Mouse (Mus musculus): ENCODE results near the gene Elmo1.

Elmo1 gene

GRCm38 (mm10) chr13:20121385-20122043, 31.1 kb downstream of the Elmo1 start:
- in situ Hi-C loops (cut with MboI, MseI), result no loop called here

GRCm38 (mm10) chr13:20123975-20124374, 33.6 kb downstream of the Elmo1 start:
- in situ Hi-C loops (cut with MboI, MseI), result no loop called here

- in situ Hi-C loops (cut with MboI, MseI), result no loop called here
Observed at GRCm38 (mm10) chr13:20124965-20125364, 34.6 kb downstream of the Elmo1 start.

- in situ Hi-C loops (cut with MboI, MseI), result no loop called here
Observed at GRCm38 (mm10) chr13:20125845-20126244, 35.4 kb downstream of the Elmo1 start.

GRCm38 (mm10) chr13:20127553-20127952, 37.2 kb downstream of the Elmo1 start:
- in situ Hi-C loops (cut with MboI, MseI), result no loop called here

GRCm38 (mm10) chr13:20128097-20128496, 37.7 kb downstream of the Elmo1 start:
- in situ Hi-C loops (cut with MboI, MseI), result no loop called here

- in situ Hi-C loops (cut with MboI, MseI), result no loop called here
Observed at GRCm38 (mm10) chr13:20130731-20131130, 40.3 kb downstream of the Elmo1 start.

GRCm38 (mm10) chr13:20131322-20131997, 41.1 kb downstream of the Elmo1 start:
- in situ Hi-C loops (cut with MboI, MseI), result no loop called here

GRCm38 (mm10) chr13:20131998-20132371, 41.6 kb downstream of the Elmo1 start:
- in situ Hi-C loops (cut with MboI, MseI), result no loop called here

- in situ Hi-C loops (cut with MboI, MseI), result no loop called here
Observed at GRCm38 (mm10) chr13:20133602-20134394, 43.4 kb downstream of the Elmo1 start.

- in situ Hi-C loops (cut with MboI, MseI), result no loop called here
Observed at GRCm38 (mm10) chr13:20134395-20135225, 44.2 kb downstream of the Elmo1 start.

GRCm38 (mm10) chr13:20136753-20137152, 46.4 kb downstream of the Elmo1 start:
- in situ Hi-C loops (cut with MboI, MseI), result no loop called here

- in situ Hi-C loops (cut with MboI, MseI), result no loop called here
Observed at GRCm38 (mm10) chr13:20138466-20138865, 48.1 kb downstream of the Elmo1 start.

- in situ Hi-C loops (cut with MboI, MseI), result no loop called here
Observed at GRCm38 (mm10) chr13:20139060-20139459, 48.7 kb downstream of the Elmo1 start.

- in situ Hi-C loops (cut with MboI, MseI), result no loop called here
Observed at GRCm38 (mm10) chr13:20139825-20140665, 49.6 kb downstream of the Elmo1 start.

- in situ Hi-C loops (cut with MboI, MseI), result no loop called here
Observed at GRCm38 (mm10) chr13:20142637-20143036, 52.2 kb downstream of the Elmo1 start.

- in situ Hi-C loops (cut with MboI, MseI), result no loop called here
Observed at GRCm38 (mm10) chr13:20146848-20147247, 56.5 kb downstream of the Elmo1 start.

- in situ Hi-C loops (cut with MboI, MseI), result no loop called here
Observed at GRCm38 (mm10) chr13:20147736-20148135, 57.3 kb downstream of the Elmo1 start.

GRCm38 (mm10) chr13:20150130-20150835, 59.9 kb downstream of the Elmo1 start:
- in situ Hi-C loops (cut with MboI, MseI), result no loop called here

GRCm38 (mm10) chr13:20151302-20151978, 61.0 kb downstream of the Elmo1 start:
- in situ Hi-C loops (cut with MboI, MseI), result no loop called here

All from T-helper 2 cell (primary cell).